Mouse (Mus musculus) ES-E14 (cell line): ENCODE results near the gene Olfr1058. TPM values are rescaled to one million over a fixed set of nuclear protein-coding genes. Genes with fewer than 3 reads are reported as not detected.

Experiments used
- DNase-seq: peaks from one replicate; pipeline ENCODE4 v3.0.0-alpha.2; 2013; ENCODE audit warnings: low read depth, low spot score
- H3K27ac ChIP-seq: 2 replicates; pipeline ENCODE4 v1.5.1; 2012; ENCODE audit warnings: low read depth, mild to moderate bottlenecking, low read length, moderate library complexity, mixed read lengths; ENCODE audit not compliant: poor library complexity, insufficient read depth, severe bottlenecking
- H3K36me3 ChIP-seq: 2 replicates; pipeline ENCODE4 v1.6.1; 2012; ENCODE audit warnings: mild to moderate bottlenecking, low read length, moderate library complexity, mixed read lengths; ENCODE audit not compliant: control insufficient read depth, poor library complexity, insufficient read depth, severe bottlenecking
- H3K4me1 ChIP-seq, 2 experiments: fragments of 150-350 bp in 1 of 2; sonication (generic) in 1 of 2; 2 replicates each; pipeline ENCODE4 v1.6.1; 2012; ENCODE audit warnings: low read length in 2 of 2, mild to moderate bottlenecking in 1 of 2, mixed read lengths in 1 of 2; ENCODE audit not compliant: control insufficient read depth in 2 of 2, insufficient read depth in 2 of 2, poor library complexity in 1 of 2
- H3K4me3 ChIP-seq, 2 experiments: fragments of 150-350 bp in 1 of 2; sonication (generic) in 1 of 2; 2 replicates each; pipeline ENCODE4 v1.5.1; 2012; ENCODE audit warnings: low read length in 2 of 2, low read depth in 1 of 2, mild to moderate bottlenecking in 1 of 2, mixed read lengths in 1 of 2; ENCODE audit not compliant: insufficient read depth in 1 of 2, poor library complexity in 1 of 2, severe bottlenecking in 1 of 2
- H3K9ac ChIP-seq: 2 replicates; pipeline ENCODE4 v1.6.1; 2012; ENCODE audit warnings: low read depth, mild to moderate bottlenecking, low read length, mixed read lengths; ENCODE audit not compliant: poor library complexity, insufficient read depth, severe bottlenecking
- H3K9me3 ChIP-seq: fragments of 150-350 bp; sonication (generic); 2 replicates; pipeline ENCODE4 v1.6.1; 2012; ENCODE audit warnings: low read depth, mild to moderate bottlenecking, low read length; ENCODE audit not compliant: control insufficient read depth, insufficient read depth
- CHD2 ChIP-seq: IDR thresholded peaks from 2 replicates; pipeline ENCODE4 v1.6.1; 2014; ENCODE audit warnings: mild to moderate bottlenecking, low read depth, low read length, inconsistent platforms
- HCFC1 ChIP-seq: IDR thresholded peaks from 2 replicates; pipeline ENCODE4 v1.6.1; 2012; ENCODE audit warnings: low read length, inconsistent platforms, borderline replicate concordance; ENCODE audit not compliant: insufficient read depth
- MAFK ChIP-seq: IDR thresholded peaks from 2 replicates; pipeline ENCODE4 v1.6.1; 2014; ENCODE audit warnings: mild to moderate bottlenecking, low read depth, low read length, inconsistent platforms; ENCODE audit not compliant: insufficient read depth
- ZC3H11A ChIP-seq: IDR thresholded peaks from 2 replicates; pipeline ENCODE4 v1.6.1; 2012; ENCODE audit warnings: low read depth, mild to moderate bottlenecking, inconsistent platforms, low read length, borderline replicate concordance
- ZNF384 ChIP-seq: IDR thresholded peaks from 2 replicates; pipeline ENCODE4 v1.6.1; 2012; ENCODE audit warnings: low read depth, low read length, inconsistent platforms
- in situ Hi-C, 2 experiments: fragments of 600-800 bp; cut with MboI; formaldehyde crosslinking; loops; one replicate each; pipeline ENCODE4 v1.15.1; 2025; ENCODE audit warnings: low sequenced_read_pairs in 2 of 2, inconsistent platforms in 1 of 2; ENCODE audit not compliant: unreplicated experiment in 2 of 2
- total RNA-seq: library from RNA; depleted of rRNA; stranded (reverse); fragments of 300-350 nt; gene quantifications from 2 replicates; pipeline ENCODE4 v1.2.3, GENCODE M21; 2012; rRNA removed

Olfr1058 gene
- total RNA-seq, 1 experiment = not detected

DNA sequence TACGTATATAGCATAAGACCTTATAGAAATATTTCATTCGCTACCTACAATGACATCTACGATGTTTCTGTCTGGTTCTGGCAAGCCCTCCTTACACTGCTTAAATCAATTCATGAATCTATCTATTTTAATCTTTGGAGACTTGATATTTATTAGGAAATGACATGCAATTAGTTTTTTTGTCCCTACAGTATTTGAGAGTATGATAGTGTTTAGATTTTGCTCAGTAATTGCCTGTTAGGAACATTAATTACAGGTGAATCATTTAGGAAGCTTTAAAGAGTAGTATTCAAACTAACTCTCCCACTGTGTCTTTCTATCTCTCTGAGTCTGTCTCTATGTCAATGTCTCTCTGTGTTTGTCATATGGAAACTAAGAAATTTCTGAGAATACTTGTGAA, 53.0 kb downstream of the Olfr1058 start, which contains the start of gene Olfr1054:
Gene Olfr1054, minus strand, starts transcription at position 101 of the 400 bp plus-strand sequence.
- H3K9ac ChIP-seq = no peak within 1 kb of the TSS
- no peaks in the 10 kb centered on the region for H3K4me1 ChIP-seq
- no peak within 1 kb of the TSS for H3K27ac ChIP-seq
- peaks cover 4% of the 10 kb centered on the region; the same call in 1 of the 2 replicates for H3K9me3 ChIP-seq
- no peak for DNase-seq
- no peaks in the 10 kb centered on the region for H3K36me3 ChIP-seq
- TF ChIP-seq HCFC1 = no peak
- TF ChIP-seq ZC3H11A = no peak
- TF ChIP-seq MAFK = no peak
- no peak for TF ChIP-seq ZNF384
- no peak for TF ChIP-seq CHD2
- no peak within 1 kb of the TSS for H3K4me3 ChIP-seq
- in situ Hi-C loops = no loop called here

Other genes starting within 250 kb of the Olfr1058 start
- not detected in 2 replicates for gene Olfr1040, start 241.8 kb downstream of the Olfr1058 start, total RNA-seq
- not detected in 2 replicates for gene Olfr1042, start 226.7 kb downstream of the Olfr1058 start, total RNA-seq
- gene Olfr1043, start 221.0 kb downstream of the Olfr1058 start, total RNA-seq = not detected in 2 replicates
- gene Olfr1044, start 210.7 kb downstream of the Olfr1058 start, total RNA-seq = not detected in 2 replicates
- not detected in 2 replicates for gene Olfr52, start 202.9 kb downstream of the Olfr1058 start, total RNA-seq
- gene Olfr1045, start 185.6 kb downstream of the Olfr1058 start, total RNA-seq = not detected in 2 replicates
- gene Olfr1046, start 169.2 kb downstream of the Olfr1058 start, total RNA-seq = not detected in 2 replicates
- not detected in 2 replicates for gene Olfr1047, start 157.2 kb downstream of the Olfr1058 start, total RNA-seq
- gene Olfr1048, start 148.3 kb downstream of the Olfr1058 start, total RNA-seq = not detected in 2 replicates
- gene Olfr1049, start 130.2 kb downstream of the Olfr1058 start, total RNA-seq = not detected in 2 replicates
- gene Olfr1051, start 109.5 kb downstream of the Olfr1058 start, total RNA-seq = not detected in 2 replicates
- not detected in 2 replicates for gene Olfr1052, start 96.1 kb downstream of the Olfr1058 start, total RNA-seq
- gene Olfr1053, start 73.3 kb downstream of the Olfr1058 start, total RNA-seq = not detected in 2 replicates
- gene Olfr1054, start 53.1 kb downstream of the Olfr1058 start, total RNA-seq = not detected in 2 replicates
- not detected in 2 replicates for gene Olfr1055, start 38.3 kb downstream of the Olfr1058 start, total RNA-seq
- gene Olfr1056, start 26.1 kb downstream of the Olfr1058 start, total RNA-seq = not detected in 2 replicates
- gene Olfr1057, start 10.2 kb downstream of the Olfr1058 start, total RNA-seq = not detected in 2 replicates
- not detected in 2 replicates for gene Olfr1061, start 25.5 kb upstream of the Olfr1058 start, total RNA-seq
- gene Olfr1062, start 38.2 kb upstream of the Olfr1058 start, total RNA-seq = not detected in 2 replicates
- not detected in 2 replicates for gene Olfr1065, start 62.0 kb upstream of the Olfr1058 start, total RNA-seq
- not detected in 2 replicates for gene Olfr1066, start 67.7 kb upstream of the Olfr1058 start, total RNA-seq
- gene Olfr228, start 98.8 kb upstream of the Olfr1058 start, total RNA-seq = not detected in 2 replicates
- not detected in 2 replicates for gene Olfr1076, start 119.9 kb upstream of the Olfr1058 start, total RNA-seq
- gene Olfr1079, start 153.9 kb upstream of the Olfr1058 start, total RNA-seq = not detected in 2 replicates
- not detected in 2 replicates for gene Olfr1080, start 169.7 kb upstream of the Olfr1058 start, total RNA-seq
- not detected in 2 replicates for gene Olfr1082, start 210.4 kb upstream of the Olfr1058 start, total RNA-seq